Comparison of ENCODE assay signal across 17 mouse cellular contexts in the genomic region with DNA sequence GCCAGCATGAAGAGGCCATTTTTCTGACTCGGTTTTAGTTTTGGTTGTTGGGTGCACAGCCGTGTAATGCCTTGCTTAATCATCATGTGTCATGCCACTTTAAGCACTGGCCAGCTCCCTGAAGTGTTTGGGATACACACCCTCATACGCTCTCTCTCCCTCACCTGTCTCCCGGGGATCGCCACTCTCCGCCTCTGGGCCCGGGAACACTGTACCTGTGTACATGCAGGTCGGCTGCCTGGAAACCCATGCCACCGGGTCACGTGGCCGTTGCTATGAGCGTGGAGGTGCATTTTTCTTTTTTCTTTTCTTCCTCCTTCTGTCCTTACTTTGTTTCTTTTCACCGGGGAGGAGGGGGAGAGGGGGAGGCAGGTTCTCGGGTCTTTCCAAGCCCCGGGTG.
A peak's percentile ranks its signal among the peaks of the same experiment; 100 is the strongest.
DNase-seq lines count a peak whose midpoint lies in the region; ATAC-seq and TF ChIP-seq lines count a peak whose summit lies in the region.
"Had no signal": no experiment of that assay in that cellular context is flagged by ENCODE, and none has a peak within 500 bp of the region (broad histone marks: within the 10 kb centered on the region; RNA-seq: fewer than 3 reads in every experiment).

No protein-coding gene starts in this region.

- no peak for TF ChIP-seq CTCF in lung, postnatal 0 days (IDR thresholded peaks at IDR 0.05)

- no peak overlapping the region for H3K9ac ChIP-seq in embryonic facial prominence, embryonic 13.5 days
- H3K9ac ChIP-seq in intestine, embryonic 16.5 days (ENCODE audit: low read depth, low read length), result 0 out of 2 replicates have a peak overlapping the region, but pooled peaks have one; percentile 33
- no peak overlapping the region for H3K9ac ChIP-seq in lung, postnatal 0 days (replicated peaks; ENCODE audit: low read depth)
- no peak overlapping the region for H3K9ac ChIP-seq in stomach, embryonic 16.5 days (ENCODE audit: low read length)
- no peak overlapping the region for H3K9ac ChIP-seq in kidney, embryonic 15.5 days
- H3K9ac ChIP-seq: forebrain, embryonic 12.5 days; heart, embryonic 15.5 days; liver, embryonic 13.5 days; neural tube, embryonic 15.5 days had no signal

- no peak for ATAC-seq in embryonic facial prominence, embryonic 13.5 days (ENCODE audit: insufficient number of reproducible peaks, insufficient read depth, low FRiP score, low TSS enrichment, low read depth)
- ATAC-seq in intestine, embryonic 16.5 days, result peak; percentile 70
- peak; percentile 94 for ATAC-seq in lung, postnatal 0 days
- peak; percentile 44; the same call in 1 of the 2 replicates for ATAC-seq in stomach, embryonic 16.5 days (ENCODE audit: insufficient read depth, low FRiP score)
- no peak for ATAC-seq in kidney, embryonic 15.5 days (replicated peaks; ENCODE audit: low FRiP score)

- WGBS in embryonic facial prominence, embryonic 13.5 days, result 77% methylated on average over 15 of the region's 15 CpGs
- 83% methylated on average over 15 of the region's 15 CpGs for WGBS in embryonic facial prominence, embryonic 10.5 days
- WGBS in intestine, embryonic 16.5 days, result 76% methylated on average over 14 of the region's 15 CpGs
- 50% methylated on average over 14 of the region's 15 CpGs for WGBS in lung, postnatal 0 days
- WGBS in stomach, embryonic 16.5 days, result 71% methylated on average over 15 of the region's 15 CpGs
- WGBS in kidney, embryonic 15.5 days, result 89% methylated on average over 14 of the region's 15 CpGs

- no peaks in the 10 kb centered on the region for H3K9me3 ChIP-seq in embryonic facial prominence, embryonic 13.5 days
- H3K9me3 ChIP-seq in embryonic facial prominence, embryonic 10.5 days, result no peaks in the 10 kb centered on the region
- H3K9me3 ChIP-seq in intestine, embryonic 16.5 days (ENCODE audit: control insufficient read depth, low read length), result no peaks in the 10 kb centered on the region
- no peaks in the 10 kb centered on the region for H3K9me3 ChIP-seq in lung, postnatal 0 days (ENCODE audit: low read length)
- no peaks in the 10 kb centered on the region for H3K9me3 ChIP-seq in stomach, embryonic 16.5 days (replicated peaks; ENCODE audit: control insufficient read depth, low read length)
- H3K9me3 ChIP-seq in kidney, embryonic 15.5 days (replicated peaks), result no peaks in the 10 kb centered on the region
- H3K9me3 ChIP-seq: forebrain, embryonic 12.5 days; heart, embryonic 15.5 days; hindbrain, embryonic 10.5 days; liver, embryonic 13.5 days; neural tube, embryonic 15.5 days had no signal

- 0 out of 2 replicates have a peak, but pooled peaks cover 4% of the 10 kb centered on the region for H3K4me1 ChIP-seq in embryonic facial prominence, embryonic 13.5 days
- H3K4me1 ChIP-seq in embryonic facial prominence, embryonic 10.5 days, result no peaks in the 10 kb centered on the region
- H3K4me1 ChIP-seq in intestine, embryonic 16.5 days (ENCODE audit: control insufficient read depth, insufficient read depth, low read length), result 0 out of 2 replicates have a peak, but pooled peaks cover 6% of the 10 kb centered on the region
- H3K4me1 ChIP-seq in lung, postnatal 0 days (ENCODE audit: insufficient read depth, low read depth, low read length), result no peaks in the 10 kb centered on the region
- H3K4me1 ChIP-seq in stomach, embryonic 16.5 days (ENCODE audit: control insufficient read depth, insufficient read depth, low read length), result 0 out of 2 replicates have a peak, but pooled peaks cover 7% of the 10 kb centered on the region
- no peaks in the 10 kb centered on the region for H3K4me1 ChIP-seq in kidney, embryonic 15.5 days
- H3K4me1 ChIP-seq: hindbrain, embryonic 10.5 days; liver, embryonic 13.5 days; neural tube, embryonic 15.5 days had no signal

- no peak for DNase-seq in embryonic facial prominence, embryonic 10.5 days (ENCODE audit: low spot score)
- peak; percentile 90 for DNase-seq in lung, postnatal 0 days (ENCODE audit: low spot score)
- DNase-seq in frontal cortex, adult 2 months (ENCODE audit: extremely low spot score in 1 of 2, low spot score in 1 of 2), result no peak
- DNase-seq in adipocyte (ENCODE audit: low spot score), result no peak
- DNase-seq: layer of hippocampus, adult 9-11 months; liver, embryonic 13.5 days; right cerebral cortex, adult 18-20 months; thymus, adult 2 months had no signal

- no peak overlapping the region for H3K4me2 ChIP-seq in embryonic facial prominence, embryonic 13.5 days
- peak overlapping the region; percentile 27; the same call in 1 of the 2 replicates for H3K4me2 ChIP-seq in intestine, embryonic 16.5 days (ENCODE audit: low read depth, low read length)
- peak overlapping the region; percentile 33 for H3K4me2 ChIP-seq in lung, postnatal 0 days (replicated peaks; ENCODE audit: low read depth, low read length)
- H3K4me2 ChIP-seq in stomach, embryonic 16.5 days (ENCODE audit: low read depth, low read length), result peak overlapping the region; percentile 6; the same call in 1 of the 2 replicates
- no peak overlapping the region for H3K4me2 ChIP-seq in kidney, embryonic 15.5 days
- H3K4me2 ChIP-seq: forebrain, embryonic 12.5 days; heart, embryonic 15.5 days; liver, embryonic 13.5 days; neural tube, embryonic 15.5 days had no signal

- H3K27me3 ChIP-seq in embryonic facial prominence, embryonic 13.5 days, result no peaks in the 10 kb centered on the region
- no peaks in the 10 kb centered on the region for H3K27me3 ChIP-seq in embryonic facial prominence, embryonic 10.5 days (replicated peaks; ENCODE audit: low read depth, poor library complexity, severe bottlenecking)
- H3K27me3 ChIP-seq in intestine, embryonic 16.5 days (replicated peaks; ENCODE audit: control insufficient read depth, insufficient read depth, low read length), result no peaks in the 10 kb centered on the region
- no peaks in the 10 kb centered on the region for H3K27me3 ChIP-seq in lung, postnatal 0 days (replicated peaks; ENCODE audit: insufficient read depth, low read length)
- H3K27me3 ChIP-seq in stomach, embryonic 16.5 days (ENCODE audit: control insufficient read depth, insufficient read depth, low read length), result no peaks in the 10 kb centered on the region
- no peaks in the 10 kb centered on the region for H3K27me3 ChIP-seq in kidney, embryonic 15.5 days
- H3K27me3 ChIP-seq: forebrain, embryonic 12.5 days; heart, embryonic 15.5 days; liver, embryonic 13.5 days; neural tube, embryonic 15.5 days had no signal

- H3K4me3 ChIP-seq in embryonic facial prominence, embryonic 13.5 days, result no peak overlapping the region
- H3K4me3 ChIP-seq in embryonic facial prominence, embryonic 10.5 days, result no peak overlapping the region
- H3K4me3 ChIP-seq in intestine, embryonic 16.5 days (ENCODE audit: low read length), result no peak overlapping the region
- no peak overlapping the region for H3K4me3 ChIP-seq in lung, postnatal 0 days (ENCODE audit: low read depth, low read length)
- no peak overlapping the region for H3K4me3 ChIP-seq in stomach, embryonic 16.5 days (replicated peaks; ENCODE audit: low read length)
- no peak overlapping the region for H3K4me3 ChIP-seq in kidney, embryonic 15.5 days (replicated peaks)
- H3K4me3 ChIP-seq: forebrain, embryonic 12.5 days; heart, embryonic 15.5 days; hindbrain, embryonic 10.5 days; liver, embryonic 13.5 days; neural tube, embryonic 15.5 days had no signal

- H3K27ac ChIP-seq in embryonic facial prominence, embryonic 13.5 days, result peak overlapping the region; percentile 57
- no peak overlapping the region for H3K27ac ChIP-seq in embryonic facial prominence, embryonic 10.5 days (replicated peaks)
- H3K27ac ChIP-seq in intestine, embryonic 16.5 days (ENCODE audit: low read length), result peak overlapping the region; percentile 80
- H3K27ac ChIP-seq in lung, postnatal 0 days (ENCODE audit: low read length), result peak overlapping the region; percentile 63
- H3K27ac ChIP-seq in stomach, embryonic 16.5 days (ENCODE audit: low read length), result peak overlapping the region; percentile 82
- no peak overlapping the region for H3K27ac ChIP-seq in kidney, embryonic 15.5 days
- H3K27ac ChIP-seq: forebrain, embryonic 12.5 days; heart, embryonic 15.5 days; hindbrain, embryonic 10.5 days; kidney, postnatal 0 days; liver, embryonic 13.5 days; neural tube, embryonic 15.5 days had no signal

- peaks cover 14% of the 10 kb centered on the region; the same call in 1 of the 2 replicates for H3K36me3 ChIP-seq in embryonic facial prominence, embryonic 13.5 days
- peaks cover 66% of the 10 kb centered on the region for H3K36me3 ChIP-seq in embryonic facial prominence, embryonic 10.5 days (replicated peaks)
- H3K36me3 ChIP-seq in intestine, embryonic 16.5 days (ENCODE audit: control insufficient read depth, insufficient read depth, low read length), result no peaks in the 10 kb centered on the region; the same call in 1 of the 2 replicates
- H3K36me3 ChIP-seq in lung, postnatal 0 days (ENCODE audit: insufficient read depth, low read length), result no peaks in the 10 kb centered on the region; the same call in 1 of the 2 replicates
- H3K36me3 ChIP-seq in stomach, embryonic 16.5 days (ENCODE audit: control insufficient read depth, insufficient read depth, low read length), result peaks cover 5% of the 10 kb centered on the region; the same call in 1 of the 2 replicates
- peaks cover 37% of the 10 kb centered on the region for H3K36me3 ChIP-seq in kidney, embryonic 15.5 days
- H3K36me3 ChIP-seq: liver, embryonic 13.5 days; neural tube, embryonic 15.5 days had no signal

- peak; percentile 50; the same call in 1 of the 2 replicates for TF ChIP-seq EP300 in lung, postnatal 0 days (IDR thresholded peaks at IDR 0.05)

Comparison
In these comparisons a context has a peak if more than half of its experiments do, and no peak if none do; other contexts are left out.
1. H3K27ac ChIP-seq: peak in embryonic facial prominence, embryonic 13.5 days (single experiment), intestine, embryonic 16.5 days (single experiment), lung, postnatal 0 days (single experiment) and stomach, embryonic 16.5 days (single experiment); none in embryonic facial prominence, embryonic 10.5 days (single experiment) and kidney, embryonic 15.5 days (single experiment).
2. ATAC-seq: peak in intestine, embryonic 16.5 days (single experiment), lung, postnatal 0 days (single experiment) and stomach, embryonic 16.5 days (single experiment); none in embryonic facial prominence, embryonic 13.5 days (single experiment) and kidney, embryonic 15.5 days (single experiment).
3. H3K4me2 ChIP-seq: peak in intestine, embryonic 16.5 days (single experiment), lung, postnatal 0 days (single experiment) and stomach, embryonic 16.5 days (single experiment); none in embryonic facial prominence, embryonic 13.5 days (single experiment) and kidney, embryonic 15.5 days (single experiment).